ENCODE assay signal across 10 mouse cellular contexts in the genomic region with DNA sequence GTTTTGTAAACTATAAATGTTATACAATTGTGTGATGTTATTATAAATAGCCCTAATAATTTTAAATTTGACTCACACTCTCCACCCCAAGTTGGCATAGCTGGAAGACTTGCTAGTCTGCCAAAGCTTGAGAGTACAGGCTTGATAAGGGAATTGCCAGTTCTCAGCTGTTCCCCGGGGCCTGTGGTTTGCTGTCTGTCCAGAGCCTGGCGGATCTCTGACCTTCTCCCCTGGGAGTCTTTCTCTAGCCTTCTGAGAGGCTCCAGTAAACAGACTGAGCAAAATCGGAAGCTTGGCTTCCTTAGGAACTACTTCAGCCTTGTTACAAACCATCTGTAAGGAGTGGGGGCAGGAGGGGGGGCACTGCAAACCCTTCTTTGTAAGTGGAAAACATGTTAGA. TPM values are rescaled to one million over a fixed set of nuclear protein-coding genes. Genes with fewer than 3 reads are reported as not detected.
A peak's percentile ranks its signal among the peaks of the same experiment; 100 is the strongest.
DNase-seq lines count a peak whose midpoint lies in the region; ATAC-seq and TF ChIP-seq lines count a peak whose summit lies in the region.
"Had no signal": no experiment of that assay in that cellular context is flagged by ENCODE, and none has a peak within 500 bp of the region (broad histone marks: within the 10 kb centered on the region; RNA-seq: fewer than 3 reads in every experiment).

No protein-coding gene starts in this region.

- H3K27me3 ChIP-seq in hindbrain, embryonic 16.5 days (replicated peaks; ENCODE audit: control insufficient read depth, insufficient read depth, low read length): no peaks in the 10 kb centered on the region
- H3K27me3 ChIP-seq in hindbrain, embryonic 12.5 days: no peaks in the 10 kb centered on the region
- no peaks in the 10 kb centered on the region for H3K27me3 ChIP-seq in heart, embryonic 12.5 days (replicated peaks)
- H3K27me3 ChIP-seq in lung, embryonic 14.5 days (ENCODE audit: insufficient read depth, low read length): no peaks in the 10 kb centered on the region
- H3K27me3 ChIP-seq: liver, embryonic 15.5 days; stomach, embryonic 15.5 days had no signal

- WGBS in hindbrain, embryonic 16.5 days: 47% methylated on average over 3 of the region's 3 CpGs
- 37% methylated on average over 3 of the region's 3 CpGs for WGBS in hindbrain, embryonic 12.5 days
- 9% methylated on average over 3 of the region's 3 CpGs for WGBS in heart, embryonic 12.5 days
- WGBS in lung, embryonic 14.5 days: 8% methylated on average over 3 of the region's 3 CpGs

- H3K9me3 ChIP-seq in hindbrain, embryonic 16.5 days (ENCODE audit: control insufficient read depth, low read length): no peaks in the 10 kb centered on the region
- no peaks in the 10 kb centered on the region for H3K9me3 ChIP-seq in hindbrain, embryonic 12.5 days (replicated peaks)
- H3K9me3 ChIP-seq in heart, embryonic 12.5 days (replicated peaks): no peaks in the 10 kb centered on the region
- no peaks in the 10 kb centered on the region for H3K9me3 ChIP-seq in lung, embryonic 14.5 days (ENCODE audit: low read depth, low read length)
- H3K9me3 ChIP-seq: liver, embryonic 15.5 days; stomach, embryonic 15.5 days had no signal

- H3K9ac ChIP-seq in hindbrain, embryonic 16.5 days (ENCODE audit: low read depth, low read length): no peak overlapping the region
- no peak overlapping the region for H3K9ac ChIP-seq in hindbrain, embryonic 12.5 days
- H3K9ac ChIP-seq in heart, embryonic 12.5 days: no peak overlapping the region; the same call in 1 of the 2 replicates
- H3K9ac ChIP-seq in lung, embryonic 14.5 days: no peak overlapping the region
- H3K9ac ChIP-seq: liver, embryonic 15.5 days; stomach, embryonic 15.5 days had no signal

- no peaks in the 10 kb centered on the region for H3K36me3 ChIP-seq in hindbrain, embryonic 16.5 days (ENCODE audit: control insufficient read depth, insufficient read depth, low read length)
- H3K36me3 ChIP-seq in hindbrain, embryonic 12.5 days: no peaks in the 10 kb centered on the region
- H3K36me3 ChIP-seq in heart, embryonic 12.5 days: no peaks in the 10 kb centered on the region
- no peaks in the 10 kb centered on the region for H3K36me3 ChIP-seq in lung, embryonic 14.5 days (ENCODE audit: insufficient read depth)
- H3K36me3 ChIP-seq: liver, embryonic 15.5 days; stomach, embryonic 15.5 days had no signal

- no peak overlapping the region for H3K4me2 ChIP-seq in hindbrain, embryonic 16.5 days (ENCODE audit: low read length)
- no peak overlapping the region for H3K4me2 ChIP-seq in hindbrain, embryonic 12.5 days (replicated peaks)
- 0 out of 2 replicates have a peak overlapping the region, but pooled peaks have one; percentile 18 for H3K4me2 ChIP-seq in heart, embryonic 12.5 days
- no peak overlapping the region for H3K4me2 ChIP-seq in lung, embryonic 14.5 days
- H3K4me2 ChIP-seq: liver, embryonic 15.5 days; stomach, embryonic 15.5 days had no signal

- no peak for TF ChIP-seq CTCF in lung, embryonic 14.5 days (IDR thresholded peaks at IDR 0.05; ENCODE audit: low read depth)

- peak; percentile 29 for DNase-seq in adrenal gland, adult 8-10 months
- peak; percentile 73 for DNase-seq in lung, embryonic 14.5 days
- no peak for DNase-seq in frontal cortex, adult 2 months (ENCODE audit: extremely low spot score in 1 of 2, low spot score in 1 of 2)
- no peak for DNase-seq in c-Kit-positive CD71-positive TER-119-positive erythroid progenitor cells, embryonic 14.5 days (ENCODE audit: low spot score)
- no peak for DNase-seq in layer of hippocampus, postnatal 25 days (ENCODE audit: extremely low spot score in 1 of 2, low spot score in 1 of 2)

- no peak overlapping the region for H3K27ac ChIP-seq in hindbrain, embryonic 16.5 days (ENCODE audit: low read depth, low read length)
- H3K27ac ChIP-seq in hindbrain, embryonic 12.5 days: no peak overlapping the region
- H3K27ac ChIP-seq in heart, embryonic 12.5 days (ENCODE audit: poor library complexity, severe bottlenecking): peak overlapping the region; percentile 84
- H3K27ac ChIP-seq in lung, embryonic 14.5 days (ENCODE audit: low read depth): no peak overlapping the region
- H3K27ac ChIP-seq: liver, embryonic 15.5 days; stomach, embryonic 15.5 days had no signal

- H3K4me3 ChIP-seq in hindbrain, embryonic 16.5 days (ENCODE audit: low read length): no peak overlapping the region
- H3K4me3 ChIP-seq in hindbrain, embryonic 12.5 days: no peak overlapping the region
- no peak overlapping the region for H3K4me3 ChIP-seq in heart, embryonic 12.5 days
- H3K4me3 ChIP-seq in lung, embryonic 14.5 days (ENCODE audit: low read depth, low read length): no peak overlapping the region
- H3K4me3 ChIP-seq: liver, embryonic 15.5 days; stomach, embryonic 15.5 days had no signal

- 0 out of 2 replicates have a peak, but pooled peaks have one; percentile 37 for ATAC-seq in hindbrain, embryonic 16.5 days
- no peak for ATAC-seq in hindbrain, embryonic 12.5 days (ENCODE audit: low FRiP score)
- peak; percentile 51; the same call in 1 of the 2 replicates for ATAC-seq in heart, embryonic 12.5 days (ENCODE audit: insufficient number of reproducible peaks, low FRiP score)
- peak; percentile 37; the same call in 1 of the 2 replicates for ATAC-seq in lung, embryonic 14.5 days (ENCODE audit: insufficient read depth)

- H3K4me1 ChIP-seq in hindbrain, embryonic 16.5 days (ENCODE audit: control insufficient read depth, insufficient read depth, low read depth, low read length): no peaks in the 10 kb centered on the region
- H3K4me1 ChIP-seq in hindbrain, embryonic 12.5 days: peaks cover 2% of the 10 kb centered on the region; the same call in 1 of the 2 replicates
- peaks cover 29% of the 10 kb centered on the region for H3K4me1 ChIP-seq in heart, embryonic 12.5 days (replicated peaks)
- H3K4me1 ChIP-seq in lung, embryonic 14.5 days (ENCODE audit: insufficient read depth): 0 out of 2 replicates have a peak, but pooled peaks cover 13% of the 10 kb centered on the region
- H3K4me1 ChIP-seq: liver, embryonic 15.5 days; stomach, embryonic 15.5 days had no signal

RNA-seq across cellular contexts. Expression of gene Lmod2, which starts 10.7 kb away (rescaled TPM):
- 0.30 TPM in 1 of 2 replicates, not detected in the other for polyA plus RNA-seq in hindbrain, embryonic 16.5 days (2015; fragmentation: Nextera tagmentation; extraction: Ambion mirVana)
- not detected in 2 replicates for polyA plus RNA-seq in hindbrain, embryonic 12.5 days (2016; fragmentation: Nextera tagmentation; extraction: Ambion mirVana)
- total RNA-seq in adrenal gland, adult 8-10 months (2022): under 1 TPM in 1 of 4 experiments, not detected in 3; 0.35 TPM
- polyA plus RNA-seq in heart, embryonic 12.5 days (2016; fragmentation: Nextera tagmentation; extraction: Ambion mirVana): 45.3 and 49.3 TPM in 2 replicates
- polyA plus RNA-seq in lung, embryonic 14.5 days (2014; fragmentation: Nextera tagmentation; extraction: Ambion mirVana): 0.09 and 0.61 TPM in 2 replicates
- not detected in 2 replicates for polyA plus RNA-seq in frontal cortex, adult 2 months (2012; rRNA removed)
- not detected for total RNA-seq in layer of hippocampus, postnatal 25 days (2021)

RNA-seq across cellular contexts. Expression of gene Asb15, which starts 58.9 kb away (rescaled TPM):
- polyA plus RNA-seq in hindbrain, embryonic 16.5 days (2015; fragmentation: Nextera tagmentation; extraction: Ambion mirVana): 0.04 and 0.05 TPM in 2 replicates
- 0.08 TPM in 1 of 2 replicates, not detected in the other for polyA plus RNA-seq in hindbrain, embryonic 12.5 days (2016; fragmentation: Nextera tagmentation; extraction: Ambion mirVana)
- total RNA-seq in adrenal gland, adult 8-10 months (2022): not detected
- 0.24 TPM in 1 of 2 replicates, not detected in the other for polyA plus RNA-seq in heart, embryonic 12.5 days (2016; fragmentation: Nextera tagmentation; extraction: Ambion mirVana)
- 0.13 TPM in 1 of 2 replicates, not detected in the other for polyA plus RNA-seq in lung, embryonic 14.5 days (2014; fragmentation: Nextera tagmentation; extraction: Ambion mirVana)
- polyA plus RNA-seq in frontal cortex, adult 2 months (2012; rRNA removed): 0.02 and 0.04 TPM in 2 replicates
- not detected for total RNA-seq in layer of hippocampus, postnatal 25 days (2021)
- polyA plus RNA-seq: stomach, embryonic 15.5 days had no signal

RNA-seq across cellular contexts. Expression of gene Ndufa5, which starts 59.1 kb away (rescaled TPM):
- polyA plus RNA-seq in hindbrain, embryonic 16.5 days (2015; fragmentation: Nextera tagmentation; extraction: Ambion mirVana): 390 and 432 TPM in 2 replicates
- polyA plus RNA-seq in hindbrain, embryonic 12.5 days (2016; fragmentation: Nextera tagmentation; extraction: Ambion mirVana): 326 TPM in 2 replicates
- 100 to 1,000 TPM; 163 to 261 (median 198) TPM for total RNA-seq in adrenal gland, adult 8-10 months (2022)
- polyA plus RNA-seq in heart, embryonic 12.5 days (2016; fragmentation: Nextera tagmentation; extraction: Ambion mirVana): 715 and 719 TPM in 2 replicates
- 300 and 324 TPM in 2 replicates for polyA plus RNA-seq in lung, embryonic 14.5 days (2014; fragmentation: Nextera tagmentation; extraction: Ambion mirVana)
- 88.3 and 115 TPM in 2 replicates for polyA plus RNA-seq in frontal cortex, adult 2 months (2012; rRNA removed)
- total RNA-seq in layer of hippocampus, postnatal 25 days (2021): 100 to 1,000 TPM; 278 to 314 TPM

Comparison
In these comparisons a context has a peak if more than half of its experiments do, and no peak if none do; other contexts are left out.
1. DNase-seq: peak in adrenal gland, adult 8-10 months (single experiment) and lung, embryonic 14.5 days (single experiment); none in frontal cortex, adult 2 months (0 of 2), c-Kit-positive CD71-positive TER-119-positive erythroid progenitor cells, embryonic 14.5 days (single experiment) and layer of hippocampus, postnatal 25 days (0 of 2).
2. RNA of gene Lmod2, which starts 10.7 kb away (polyA plus RNA-seq): 45.3 to 49.3 TPM in heart, embryonic 12.5 days; 0.09 to 0.61 TPM in lung, embryonic 14.5 days, not detected in frontal cortex, adult 2 months, 0.30 TPM in hindbrain, embryonic 16.5 days and not detected in hindbrain, embryonic 12.5 days; every median in the first group is over 10 times any median in the second.